Mouse (Mus musculus): Measurements from ENCODE around the gene Vamp4.

DNA sequence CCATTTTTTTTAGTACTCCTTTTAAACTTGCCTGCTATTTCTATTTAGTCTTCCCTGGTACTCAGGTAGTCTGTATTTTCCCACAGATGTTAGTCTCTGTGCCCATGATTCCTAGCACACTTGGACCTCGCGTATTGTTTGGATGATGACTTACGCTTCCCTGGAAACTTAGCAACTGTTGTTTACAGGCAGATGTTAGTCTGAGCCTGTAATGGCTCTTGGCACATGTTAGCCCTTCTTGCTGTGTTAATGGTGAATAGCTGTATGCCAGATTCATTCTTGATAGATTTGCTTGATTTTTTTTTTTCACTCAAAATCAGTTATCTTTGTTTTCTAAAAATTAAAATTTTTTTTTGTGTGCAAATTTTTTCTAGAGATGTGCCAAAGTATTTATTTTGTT lies 18.3 kb downstream of the Vamp4 start:
- TF ChIP-seq FLI1 (IDR thresholded peaks at IDR 0.05; ENCODE audit: low read length) (no peak), GATA1 (IDR thresholded peaks at IDR 0.05; ENCODE audit: borderline replicate concordance, low read length) (no peak)

Measured in megakaryocyte, embryonic 14.5 days (primary cell).